Mouse (Mus musculus): ENCODE results near the gene Pde11a.

DNA sequence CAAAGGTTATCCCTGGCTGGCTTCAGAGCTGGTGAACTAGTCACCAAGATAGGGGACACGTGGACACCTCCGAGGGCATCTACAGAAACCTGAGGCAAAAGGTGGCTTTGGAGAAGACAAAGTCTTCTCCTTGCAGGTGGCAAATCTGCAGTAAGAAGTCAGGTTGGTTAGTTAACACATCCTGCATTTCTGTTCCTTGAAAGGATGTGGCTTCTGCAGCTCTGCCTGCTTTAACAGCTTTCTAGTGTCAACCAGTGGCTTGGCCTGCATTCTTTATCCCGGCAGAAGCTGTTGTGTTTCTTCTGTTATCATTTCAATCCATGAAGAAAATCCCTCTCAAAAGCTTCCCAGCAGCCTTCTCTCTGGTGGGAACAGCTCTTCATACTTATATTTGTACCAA is 100.1 kb downstream of the Pde11a start:
- TF ChIP-seq CTCF (conservative IDR thresholded peaks at IDR 0.05; ENCODE audit: low read length) = no peak
- TF ChIP-seq POU5F1 (IDR thresholded peaks at IDR 0.05; ENCODE audit: borderline replicate concordance, low read length) = no peak
- no peak for TF ChIP-seq NANOG (IDR thresholded peaks at IDR 0.05; ENCODE audit: borderline replicate concordance, low read length)

Measured in E14TG2a.4 (cell line).